Mouse (Mus musculus) cerebellum, postnatal 4 days (tissue): ENCODE data around the gene Ttyh3.

Source experiments
- DNase-seq, 2 experiments: peaks; one replicate each; pipeline ENCODE4 v3.0.0; 2022; ENCODE audit warnings: low spot score in 2 of 2, mixed read lengths in 1 of 2

The Ttyh3 gene

GRCm38 (mm10) chr5:140633432-140633831 is 15.4 kb downstream of the Ttyh3 start:
- no peak for DNase-seq

GRCm38 (mm10) chr5:140628995-140629394 is 19.8 kb downstream of the Ttyh3 start:
- DNase-seq, result no peak

- no peak for DNase-seq
Measured at GRCm38 (mm10) chr5:140627580-140627979, 21.3 kb downstream of the Ttyh3 start.

- DNase-seq, result no peak
Measured at GRCm38 (mm10) chr5:140624961-140625360, 23.9 kb downstream of the Ttyh3 start.

- no peak for DNase-seq
Measured at GRCm38 (mm10) chr5:140624238-140624637, 24.6 kb downstream of the Ttyh3 start.

GRCm38 (mm10) chr5:140623791-140624190 is 25.0 kb downstream of the Ttyh3 start:
- DNase-seq, result no peak

- no peak for DNase-seq
Measured at GRCm38 (mm10) chr5:140622978-140623670, 25.7 kb downstream of the Ttyh3 start.

GRCm38 (mm10) chr5:140621517-140621916 is 27.3 kb downstream of the Ttyh3 start:
- DNase-seq, result no peak

GRCm38 (mm10) chr5:140621092-140621491 is 27.7 kb downstream of the Ttyh3 start:
- no peak for DNase-seq

- DNase-seq, result no peak
Measured at GRCm38 (mm10) chr5:140619895-140620736, 28.7 kb downstream of the Ttyh3 start.

GRCm38 (mm10) chr5:140619151-140619771 is 29.6 kb downstream of the Ttyh3 start:
- DNase-seq, result peak; percentile 69 to 87

GRCm38 (mm10) chr5:140617714-140618113 is 31.1 kb downstream of the Ttyh3 start:
- DNase-seq, result no peak

GRCm38 (mm10) chr5:140616691-140617090 is 32.1 kb downstream of the Ttyh3 start:
- DNase-seq, result no peak

GRCm38 (mm10) chr5:140616110-140616503 is 32.7 kb downstream of the Ttyh3 start:
- DNase-seq, result no peak

GRCm38 (mm10) chr5:140615321-140616109 is 33.3 kb downstream of the Ttyh3 start:
- no peak for DNase-seq

- DNase-seq, result no peak
Measured at GRCm38 (mm10) chr5:140614837-140615236, 34.0 kb downstream of the Ttyh3 start.

GRCm38 (mm10) chr5:140614141-140614540 is 34.7 kb downstream of the Ttyh3 start:
- DNase-seq, result no peak

GRCm38 (mm10) chr5:140612191-140612590 is 36.6 kb downstream of the Ttyh3 start:
- no peak for DNase-seq

GRCm38 (mm10) chr5:140611611-140612185 is 37.1 kb downstream of the Ttyh3 start:
- no peak for DNase-seq

GRCm38 (mm10) chr5:140611021-140611583 is 37.7 kb downstream of the Ttyh3 start:
- DNase-seq, result peak; percentile 65 to 82
